Mouse (Mus musculus) cerebellum, postnatal 10 days (tissue): ENCODE measurements around the gene Aurkb.
A peak's percentile ranks its signal among the peaks of the same experiment; 100 is the strongest.
"Not testable (repeated sequence)": the region's sequence is repeated elsewhere in the genome, so short reads cannot be mapped to it uniquely, and the experiment has no call there.

Experiments used
- DNase-seq, 2 experiments: peaks; one replicate each; pipeline ENCODE4 v3.0.0; 2021; ENCODE audit warnings: mixed read lengths in 2 of 2

Gene Aurkb

GRCm38 (mm10) chr11:69045531-69046394 is at the start of gene Aurkb:
Aurkb (plus strand) TSS chr11:69045647.
- peak; percentile 94 for DNase-seq

GRCm38 (mm10) chr11:68997080-68997479 is 48.4 kb upstream of the Aurkb start:
- no peak for DNase-seq

GRCm38 (mm10) chr11:69002782-69003181 is 42.7 kb upstream of the Aurkb start:
- not testable (repeated sequence) for DNase-seq

DNA sequence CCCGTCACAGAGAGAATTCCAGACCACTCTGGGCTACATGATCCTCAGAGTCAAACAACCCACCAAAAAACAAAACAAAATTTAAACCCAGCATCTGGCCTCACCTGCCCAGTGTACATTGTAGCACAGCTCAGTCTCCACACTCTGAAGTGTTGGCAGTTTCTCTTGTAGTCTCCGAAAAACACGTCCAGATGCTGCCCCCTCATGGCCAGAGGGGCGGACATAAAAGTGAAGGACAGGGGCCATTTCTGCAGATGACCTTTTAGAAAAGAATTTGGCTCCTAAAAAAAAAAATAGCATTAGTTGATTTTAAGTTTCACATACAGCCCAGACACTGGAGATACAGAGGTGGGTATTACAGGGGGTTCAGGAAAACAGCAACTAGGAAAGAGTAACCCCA is 41.9 kb upstream of the Aurkb start:
- peak; percentile 41 to 56 for DNase-seq

GRCm38 (mm10) chr11:69005193-69005592 is 40.3 kb upstream of the Aurkb start:
- no peak for DNase-seq

- DNase-seq = not testable (repeated sequence)
Measured at GRCm38 (mm10) chr11:69006575-69006974, 38.9 kb upstream of the Aurkb start.

- peak; percentile 99 to 100 for DNase-seq
Measured at GRCm38 (mm10) chr11:69008182-69009121, 37.0 kb upstream of the Aurkb start, which contains the start of gene Pfas. Pfas (minus strand) TSS chr11:69008460.

DNA sequence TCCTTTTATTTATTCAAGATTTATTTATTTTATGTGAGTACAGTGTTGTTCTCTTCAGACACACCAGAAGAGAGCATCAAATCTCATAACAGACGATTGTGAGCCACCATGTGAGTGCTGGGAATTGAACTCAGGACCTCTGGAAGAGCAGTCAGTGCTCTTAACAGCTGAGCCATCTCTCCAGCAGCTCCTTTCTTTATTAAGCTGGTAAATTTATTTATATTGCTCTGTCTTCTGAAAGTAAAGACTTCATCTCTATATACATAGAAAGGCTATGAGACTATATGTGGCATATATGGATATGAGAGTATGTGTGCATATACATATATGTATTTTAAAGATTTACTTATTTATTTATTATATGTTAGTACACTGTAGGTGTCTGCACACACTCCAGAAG is 35.9 kb upstream of the Aurkb start:
- no peak for DNase-seq

DNA sequence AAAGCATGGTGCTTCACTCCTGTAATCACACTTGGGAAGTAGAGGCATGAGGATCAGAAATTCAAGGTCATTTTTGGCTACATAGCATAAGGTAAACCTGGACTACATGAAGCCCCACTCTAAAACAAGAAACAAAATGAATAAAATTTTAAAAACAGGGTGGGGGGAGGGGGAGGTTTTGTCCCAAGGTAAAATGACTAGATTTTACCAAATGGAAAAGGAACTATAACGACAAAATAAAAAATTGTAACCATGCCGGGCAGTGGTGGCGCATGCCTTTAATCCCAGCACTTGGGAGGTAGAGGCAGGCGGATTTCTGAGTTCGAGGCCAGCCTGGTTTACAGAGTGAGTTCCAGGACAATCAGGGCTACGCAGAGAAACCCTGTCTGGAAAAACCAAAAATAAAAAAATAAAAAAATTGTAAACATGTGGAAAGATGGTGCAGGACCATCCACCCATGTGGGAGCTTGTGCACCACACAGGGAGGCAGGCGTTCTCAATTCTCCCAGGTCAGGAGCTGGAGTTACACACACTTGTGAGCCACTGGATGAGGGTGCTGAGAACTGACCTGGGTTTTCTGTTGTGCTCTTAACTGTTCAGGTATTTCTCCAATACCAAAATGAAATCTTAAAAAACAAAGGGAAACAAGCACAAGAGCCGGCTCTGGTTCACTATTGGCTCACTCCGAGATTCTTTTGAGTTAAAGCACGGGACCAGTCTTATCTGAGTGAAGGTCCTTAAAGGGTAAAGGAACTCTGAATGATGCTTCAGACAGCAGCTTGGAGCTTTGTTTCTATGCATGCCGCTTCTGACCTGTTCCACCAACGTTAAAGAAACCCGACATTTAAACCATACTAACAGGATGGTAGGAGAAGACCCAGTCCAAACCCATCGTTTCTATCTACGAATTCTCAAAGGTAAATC is 34.8 kb upstream of the Aurkb start:
- DNase-seq = no peak

GRCm38 (mm10) chr11:69011445-69011844 is 34.0 kb upstream of the Aurkb start:
- DNase-seq = not testable (repeated sequence)

- DNase-seq = peak; percentile 92 to 93
Measured at GRCm38 (mm10) chr11:69012071-69012601, 33.3 kb upstream of the Aurkb start.

DNA sequence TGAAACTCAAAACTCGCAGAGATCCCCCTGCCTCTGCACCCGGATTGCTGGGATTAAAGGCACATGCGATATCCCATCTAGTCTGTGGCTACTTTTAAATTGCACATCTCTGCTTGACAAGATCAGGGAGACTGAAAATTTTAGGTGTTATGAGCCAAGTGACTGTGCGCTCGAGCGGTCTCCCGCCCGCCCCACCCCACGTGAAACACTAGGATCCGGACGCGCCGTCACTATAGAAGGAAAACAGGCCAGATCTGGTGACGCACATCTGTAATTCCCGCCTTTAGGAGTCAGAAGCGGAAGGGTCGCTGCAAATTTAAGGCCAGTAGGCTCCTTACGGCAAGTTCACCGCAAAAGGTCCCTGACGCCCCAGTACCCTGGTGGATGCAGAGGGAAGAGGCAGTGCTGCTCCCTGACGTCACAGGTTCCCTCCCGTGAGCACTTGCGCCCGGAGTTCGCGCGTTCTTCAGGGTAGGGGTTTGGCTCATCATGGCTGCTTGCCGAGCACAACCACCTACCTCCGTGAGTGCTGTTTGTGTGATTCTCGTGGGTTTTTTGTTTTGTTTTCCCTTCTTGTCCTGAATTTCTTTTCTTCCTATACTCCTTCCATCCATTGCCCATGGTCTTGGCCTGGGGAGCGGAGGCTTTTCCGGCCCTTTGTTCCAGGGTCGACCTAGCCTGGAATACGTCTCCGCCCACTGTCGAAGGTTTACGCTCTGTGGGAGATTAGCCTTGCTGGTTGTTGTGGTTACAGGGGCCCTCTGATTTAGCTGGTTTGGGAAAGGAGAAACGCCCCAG is 29.6 kb upstream of the Aurkb start, which contains the start of gene Ctc1:
Ctc1 (plus strand) TSS at position 268 of the 798 bp plus-strand sequence.
- DNase-seq = peak; percentile 95 to 96

DNA sequence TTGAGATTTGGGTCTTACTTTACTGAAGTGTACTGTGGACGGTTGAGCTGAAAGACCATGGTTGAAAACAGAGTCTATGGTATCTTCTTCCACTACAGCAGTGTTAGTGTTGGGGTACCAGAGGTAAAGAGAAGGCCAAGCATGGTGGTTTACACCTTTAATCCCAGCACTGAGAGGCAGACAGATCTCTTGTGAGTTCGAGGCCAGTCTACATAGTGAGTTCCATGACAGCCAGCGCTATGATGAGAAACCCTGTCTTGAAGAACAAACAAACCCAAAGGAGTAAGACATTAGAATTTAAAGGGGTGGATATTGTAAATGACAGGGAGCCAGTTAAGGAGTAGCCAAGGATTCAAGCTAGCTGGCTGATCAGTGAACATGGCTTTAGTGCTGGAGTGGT is 28.7 kb upstream of the Aurkb start:
- no peak for DNase-seq

DNA sequence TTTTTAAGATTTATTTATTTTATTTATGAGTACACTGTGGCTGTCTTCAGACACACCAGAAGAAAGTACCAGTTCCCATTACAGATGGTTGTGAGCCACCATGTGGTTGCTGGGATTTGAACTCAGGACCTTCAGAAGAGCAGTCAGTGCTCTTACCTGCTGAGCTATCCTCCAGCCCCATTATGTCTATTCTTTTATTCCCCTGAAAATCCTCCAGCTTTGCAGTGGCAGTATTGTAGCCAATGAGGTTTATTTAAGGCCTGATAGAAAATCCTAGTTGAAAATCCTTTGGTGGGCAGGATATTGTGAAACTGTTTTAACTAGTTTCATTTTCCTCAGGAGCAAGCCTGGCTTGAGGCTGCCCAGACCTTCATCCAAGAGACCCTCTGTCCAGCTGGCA is 24.8 kb upstream of the Aurkb start:
- DNase-seq = no peak

- no peak for DNase-seq
Measured at GRCm38 (mm10) chr11:69026562-69026961, 18.9 kb upstream of the Aurkb start.

DNA sequence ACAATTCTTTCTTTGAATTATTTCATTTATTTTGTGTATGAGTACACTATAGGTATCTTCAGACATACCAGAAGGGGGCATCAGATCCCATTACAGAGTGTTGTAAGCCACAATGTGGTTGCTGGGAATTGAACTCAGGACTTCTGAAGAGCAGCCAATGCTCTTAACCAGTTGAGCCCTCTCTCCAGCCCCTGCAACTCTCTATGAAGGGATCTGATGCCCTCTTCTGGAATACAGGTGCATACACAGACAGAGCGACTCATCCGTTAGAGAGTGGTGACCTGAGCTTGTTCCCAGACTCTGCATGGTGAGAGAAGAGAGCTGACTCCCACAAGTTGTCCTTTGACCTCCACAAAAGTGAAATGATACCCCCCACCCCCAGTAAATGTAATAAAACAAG is 16.6 kb upstream of the Aurkb start:
- peak; percentile 24 to 45 for DNase-seq

DNA sequence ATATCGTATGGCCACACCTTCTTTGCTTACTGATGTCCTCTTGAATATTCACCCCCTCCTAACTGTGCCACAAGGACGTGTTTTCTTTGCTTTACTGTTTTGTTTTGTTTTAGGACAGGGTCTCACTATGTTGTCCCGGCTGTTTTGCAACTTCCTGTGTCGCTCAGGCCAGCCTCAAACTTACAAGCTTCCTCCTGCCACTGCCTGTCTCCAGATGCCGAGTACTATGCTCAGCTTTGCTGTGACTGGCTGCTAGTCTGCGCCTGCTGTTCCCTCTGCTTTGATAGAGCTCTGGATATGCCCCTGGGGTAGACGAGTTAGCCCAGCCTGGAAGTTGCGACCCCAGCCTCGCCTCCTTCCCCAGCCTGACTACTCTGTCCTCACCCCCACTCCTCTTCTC is 11.9 kb upstream of the Aurkb start:
- no peak for DNase-seq

DNA sequence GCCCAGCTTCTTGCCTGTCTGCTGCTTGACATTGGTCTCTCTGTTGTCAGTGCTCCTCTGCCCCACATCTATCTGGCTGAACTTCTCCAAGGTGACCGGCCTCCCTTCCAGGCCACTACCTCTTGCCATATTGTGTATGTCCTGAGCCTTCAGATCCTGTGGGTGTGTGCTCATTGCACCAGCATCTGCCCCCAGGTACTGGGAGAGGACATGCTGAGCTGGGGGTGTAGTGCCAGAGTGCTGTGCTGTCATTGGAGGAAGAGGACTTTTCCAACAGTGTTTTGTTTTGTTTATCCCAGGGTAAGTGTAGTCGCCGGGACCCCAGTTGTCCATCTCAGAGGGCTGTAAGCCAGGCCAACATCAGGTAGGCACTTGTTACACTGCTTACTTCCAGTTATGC is 10.9 kb upstream of the Aurkb start:
- DNase-seq = no peak

DNA sequence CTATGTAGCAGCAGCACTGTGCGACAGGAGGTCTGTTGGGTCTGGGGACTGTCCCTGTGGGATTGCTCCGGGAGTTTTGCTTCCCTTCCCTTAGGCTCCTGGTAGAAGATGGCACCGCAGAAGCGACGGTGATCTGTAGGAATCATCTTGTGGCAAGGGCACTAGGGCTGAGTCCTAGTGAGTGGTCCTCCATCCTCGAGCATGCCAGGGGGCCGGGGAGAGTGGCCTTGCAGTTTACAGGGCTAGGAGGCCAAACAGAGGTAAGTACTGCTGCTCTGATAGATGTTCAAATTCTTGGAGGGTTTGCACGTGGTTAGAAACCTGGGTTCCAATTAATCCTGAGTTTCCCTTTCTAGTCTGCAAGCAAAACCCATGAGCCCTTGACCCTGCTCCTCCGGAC is 10.0 kb upstream of the Aurkb start:
- peak in 1 of 2 experiments; percentile 34 for DNase-seq

GRCm38 (mm10) chr11:69035849-69036248 is 9.6 kb upstream of the Aurkb start:
- DNase-seq = peak; percentile 92 to 93
